Mouse (Mus musculus) forebrain, embryonic 11.5 days (tissue): Measurements from ENCODE around the gene Zfp14. TPM values are rescaled to one million over a fixed set of nuclear protein-coding genes. Genes with fewer than 3 reads are reported as not detected.

Experiments
- ATAC-seq: fragments of 200-750 bp; cut with Nextera tagmentation; replicated peaks from 2 replicates; pipeline ENCODE4 v1.8.0; 2017; ENCODE audit warnings: moderate TSS enrichment; ENCODE audit not compliant: low FRiP score
- DNase-seq: peaks from one replicate; pipeline ENCODE4 v3.0.0-alpha.2; 2017; ENCODE audit warnings: low spot score
- H3K27ac ChIP-seq: fragments of 300-500 bp; sonication (generic); 2 replicates; pipeline ENCODE4 v1.5.1; 2014; ENCODE audit warnings: low read depth, low read length
- H3K27me3 ChIP-seq: fragments of 300-500 bp; sonication (generic); 2 replicates; pipeline ENCODE4 v1.6.1; 2014; ENCODE audit warnings: mild to moderate bottlenecking, low read length, mixed read lengths; ENCODE audit not compliant: control insufficient read depth, insufficient read depth
- H3K36me3 ChIP-seq: fragments of 300-500 bp; sonication (generic); 2 replicates; pipeline ENCODE4 v1.6.1; 2014; ENCODE audit warnings: mild to moderate bottlenecking, low read length, moderate library complexity, mixed read lengths; ENCODE audit not compliant: control insufficient read depth, insufficient read depth
- H3K4me1 ChIP-seq: fragments of 300-500 bp; sonication (generic); replicated peaks from 2 replicates; pipeline ENCODE4 v1.6.1; 2014; ENCODE audit warnings: low read length, mixed read lengths; ENCODE audit not compliant: control insufficient read depth, insufficient read depth
- H3K4me2 ChIP-seq: fragments of 300-500 bp; sonication (generic); 2 replicates; pipeline ENCODE4 v1.6.1; 2014; ENCODE audit warnings: low read depth, mild to moderate bottlenecking, low read length, moderate library complexity, mixed read lengths; ENCODE audit not compliant: severe bottlenecking
- H3K4me3 ChIP-seq: fragments of 300-500 bp; sonication (generic); 2 replicates; pipeline ENCODE4 v1.5.1; 2014; ENCODE audit warnings: low read depth, low read length
- H3K9ac ChIP-seq: fragments of 300-500 bp; sonication (generic); 2 replicates; pipeline ENCODE4 v1.6.1; 2014; ENCODE audit warnings: low read length
- H3K9me3 ChIP-seq: fragments of 300-500 bp; sonication (generic); 2 replicates; pipeline ENCODE4 v1.6.1; 2016; ENCODE audit warnings: low read length, mixed read lengths; ENCODE audit not compliant: control insufficient read depth
- WGBS: fragments of 180-500 bp; shearing (Covaris S2); extraction: QIAGEN DNeasy Blood & Tissue Kit; methylation state at CpG from one replicate; pipeline ENCODE4 v1.1.7; 2014; 5-methylcytosine and 5-hydroxymethylcytosine counted together
- polyA plus RNA-seq: library from polyadenylated mRNA; unstranded; fragments of >200 nt; fragmentation: Nextera tagmentation; extraction: Ambion mirVana; gene quantifications from 2 replicates; pipeline ENCODE4 v1.2.1, GENCODE M21; 2014

The Zfp14 gene
- polyA plus RNA-seq, 1 experiment from 2014 or later = 6.2 TPM

GRCm38 (mm10) chr7:30048126-30048525, 3.1 kb downstream of the Zfp14 start:
- ATAC-seq (no peak), DNase-seq (no peak)
- Histone ChIP-seq H3K4me1 (no peaks in the 10 kb centered on the region), H3K27ac (no peak overlapping the region), H3K36me3 (no peaks in the 10 kb centered on the region), H3K9ac (no peak overlapping the region), H3K9me3 (no peaks in the 10 kb centered on the region), H3K4me3 (no peak overlapping the region), H3K4me2 (no peak overlapping the region), H3K27me3 (no peaks in the 10 kb centered on the region)
- WGBS = 92% methylated on average over 4 of the region's 4 CpGs

DNA sequence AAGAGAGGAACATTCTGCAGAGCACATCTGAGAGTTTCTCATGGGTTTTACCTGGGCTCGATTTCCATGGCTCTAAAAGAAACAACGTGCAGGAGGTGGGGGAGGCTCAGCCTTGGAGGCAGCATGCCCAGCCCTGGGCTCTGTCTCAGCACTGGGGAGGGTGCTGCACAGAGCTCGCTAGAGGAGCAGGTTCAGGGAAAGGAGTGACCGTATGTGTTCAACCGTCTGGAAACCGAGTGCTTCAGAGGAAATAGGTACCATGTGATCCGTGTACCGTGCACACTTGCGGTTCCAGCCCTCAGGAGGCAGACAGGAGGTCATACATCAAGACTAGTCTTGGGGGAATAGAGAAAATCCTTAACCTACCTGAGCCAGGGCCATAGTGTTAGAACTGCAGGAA, 6.8 kb downstream of the Zfp14 start:
- no peak for ATAC-seq
- 72% methylated on average over 9 of the region's 9 CpGs for WGBS

GRCm38 (mm10) chr7:30034331-30034730, 16.8 kb downstream of the Zfp14 start:
- no peaks in the 10 kb centered on the region for H3K9me3 ChIP-seq
- H3K27me3 ChIP-seq = no peaks in the 10 kb centered on the region
- 88% methylated on average over 12 of the region's 12 CpGs for WGBS
- no peak for ATAC-seq
- no peak overlapping the region for H3K4me2 ChIP-seq
- H3K4me1 ChIP-seq = no peaks in the 10 kb centered on the region
- DNase-seq = no peak
- H3K36me3 ChIP-seq = no peaks in the 10 kb centered on the region; the same call in 1 of the 2 replicates
- no peak overlapping the region for H3K27ac ChIP-seq
- H3K9ac ChIP-seq = no peak overlapping the region
- no peak overlapping the region for H3K4me3 ChIP-seq

More for the DNA sequence above, 6.8 kb downstream of the Zfp14 start:
- Histone ChIP-seq H3K27ac (no peak overlapping the region), H3K27me3 (no peaks in the 10 kb centered on the region), H3K9me3 (no peaks in the 10 kb centered on the region), H3K4me3 (no peak overlapping the region), H3K36me3 (no peaks in the 10 kb centered on the region), H3K4me1 (no peaks in the 10 kb centered on the region), H3K9ac (no peak overlapping the region), H3K4me2 (no peak overlapping the region)
- no peak for DNase-seq

DNA sequence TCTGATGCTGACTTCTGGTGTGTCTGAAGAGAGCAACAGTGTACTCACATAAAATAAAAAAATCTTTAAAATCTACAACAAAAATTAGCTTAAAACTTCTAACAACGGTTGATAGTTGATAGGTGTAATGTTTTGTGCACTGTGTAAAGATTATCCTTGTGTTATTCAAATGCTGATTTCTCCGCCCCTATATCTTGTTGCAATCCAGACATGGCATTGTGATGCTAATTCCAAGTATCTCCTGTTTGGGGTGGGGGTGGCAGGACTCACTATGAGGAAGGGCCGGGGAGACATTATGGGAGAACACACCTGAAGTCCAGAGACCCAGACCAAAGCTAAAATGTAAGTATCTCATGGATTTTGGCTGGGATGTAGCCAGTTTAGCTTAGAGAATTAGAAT, 19.8 kb downstream of the Zfp14 start:
- H3K4me2 ChIP-seq = no peak overlapping the region
- WGBS = 90% methylated on average over 3 of the region's 3 CpGs

GRCm38 (mm10) chr7:30030677-30031076, 20.5 kb downstream of the Zfp14 start:
- H3K27me3 ChIP-seq = no peaks in the 10 kb centered on the region
- H3K4me1 ChIP-seq = no peaks in the 10 kb centered on the region
- no peak overlapping the region for H3K4me3 ChIP-seq
- no peaks in the 10 kb centered on the region for H3K36me3 ChIP-seq
- no peak overlapping the region for H3K9ac ChIP-seq
- ATAC-seq = no peak
- WGBS = 49% methylated on average over 6 of the region's 6 CpGs
- no peaks in the 10 kb centered on the region for H3K9me3 ChIP-seq
- no peak overlapping the region for H3K27ac ChIP-seq
- no peak overlapping the region for H3K4me2 ChIP-seq
- no peak for DNase-seq

More for the DNA sequence above, 19.8 kb downstream of the Zfp14 start:
- Histone ChIP-seq H3K27ac (no peak overlapping the region), H3K9ac (no peak overlapping the region), H3K9me3 (no peaks in the 10 kb centered on the region), H3K4me1 (no peaks in the 10 kb centered on the region), H3K4me3 (no peak overlapping the region), H3K27me3 (no peaks in the 10 kb centered on the region), H3K36me3 (no peaks in the 10 kb centered on the region)
- ATAC-seq (no peak), DNase-seq (no peak)

- Histone ChIP-seq H3K36me3 (peaks cover 8% of the 10 kb centered on the region; the same call in 1 of the 2 replicates), H3K4me2 (no peak overlapping the region), H3K9ac (no peak overlapping the region), H3K27ac (no peak overlapping the region), H3K9me3 (no peaks in the 10 kb centered on the region), H3K27me3 (no peaks in the 10 kb centered on the region), H3K4me3 (no peak overlapping the region), H3K4me1 (no peaks in the 10 kb centered on the region)
- 93% methylated on average over 3 of the region's 3 CpGs for WGBS
- ATAC-seq (no peak), DNase-seq (no peak)
These were observed 22.6 kb downstream of the Zfp14 start for GRCm38 (mm10) chr7:30028572-30028971.

GRCm38 (mm10) chr7:30027331-30027730, 23.8 kb downstream of the Zfp14 start:
- Histone ChIP-seq H3K4me2 (no peak overlapping the region), H3K9me3 (no peaks in the 10 kb centered on the region), H3K4me3 (no peak overlapping the region), H3K4me1 (no peaks in the 10 kb centered on the region), H3K36me3 (peaks cover 15% of the 10 kb centered on the region), H3K27me3 (no peaks in the 10 kb centered on the region), H3K27ac (no peak overlapping the region), H3K9ac (no peak overlapping the region)
- DNase-seq (no peak), ATAC-seq (no peak)
- 72% methylated on average over 4 of the region's 4 CpGs for WGBS

GRCm38 (mm10) chr7:30025358-30025757, 25.8 kb downstream of the Zfp14 start:
- DNase-seq = no peak
- H3K36me3 ChIP-seq = peaks cover 17% of the 10 kb centered on the region

GRCm38 (mm10) chr7:30023800-30024199, 27.4 kb downstream of the Zfp14 start:
- H3K4me3 ChIP-seq = no peak overlapping the region
- no peaks in the 10 kb centered on the region for H3K27me3 ChIP-seq
- ATAC-seq (no peak), DNase-seq (no peak)
- H3K9ac ChIP-seq = no peak overlapping the region
- H3K4me1 ChIP-seq = no peaks in the 10 kb centered on the region
- H3K36me3 ChIP-seq = peaks cover 17% of the 10 kb centered on the region
- no peak overlapping the region for H3K27ac ChIP-seq
- WGBS = 91% methylated on average over 8 of the region's 8 CpGs
- H3K4me2 ChIP-seq = no peak overlapping the region
- no peaks in the 10 kb centered on the region for H3K9me3 ChIP-seq

More at GRCm38 (mm10) chr7:30025358-30025757, 25.8 kb downstream of the Zfp14 start:
- H3K4me3 ChIP-seq = no peak overlapping the region
- ATAC-seq = no peak
- H3K4me1 ChIP-seq = no peaks in the 10 kb centered on the region
- H3K27ac ChIP-seq = no peak overlapping the region
- no peak overlapping the region for H3K9ac ChIP-seq
- no peak overlapping the region for H3K4me2 ChIP-seq
- no peaks in the 10 kb centered on the region for H3K27me3 ChIP-seq
- 81% methylated on average over 5 of the region's 5 CpGs for WGBS
- H3K9me3 ChIP-seq = no peaks in the 10 kb centered on the region
